Comparison of ENCODE assay signal across 27 mouse cellular contexts in the genomic region with DNA sequence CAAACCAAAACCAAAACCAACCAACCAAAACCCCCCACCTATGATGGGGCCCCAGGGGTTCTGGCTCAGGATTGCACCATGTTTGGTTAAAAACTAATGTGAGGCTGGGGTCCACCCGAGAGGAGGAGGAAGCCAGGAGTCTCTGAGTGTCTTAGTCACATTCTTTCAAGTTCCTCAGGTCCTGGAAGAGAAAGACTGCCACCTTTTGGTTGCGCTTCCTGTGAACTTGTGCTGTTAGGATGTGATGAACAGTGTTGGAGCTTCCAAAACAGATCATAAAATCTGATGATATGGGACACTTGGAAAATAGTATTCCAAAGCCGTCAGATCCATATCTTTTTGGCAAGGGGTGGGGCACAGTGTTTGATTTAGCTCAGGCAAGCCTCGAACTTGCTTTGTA. TPM values are rescaled to one million over a fixed set of nuclear protein-coding genes. Genes with fewer than 3 reads are reported as not detected.
A peak's percentile ranks its signal among the peaks of the same experiment; 100 is the strongest.
DNase-seq lines count a peak whose midpoint lies in the region; ATAC-seq and TF ChIP-seq lines count a peak whose summit lies in the region.
"Had no signal": no experiment of that assay in that cellular context is flagged by ENCODE, and none has a peak within 500 bp of the region (broad histone marks: within the 10 kb centered on the region; RNA-seq: fewer than 3 reads in every experiment).

No protein-coding gene starts in this region.

- no peaks in the 10 kb centered on the region for H3K27me3 ChIP-seq in kidney, adult 2 months (replicated peaks; ENCODE audit: control insufficient read depth, insufficient read depth, low read length)
- no peaks in the 10 kb centered on the region for H3K27me3 ChIP-seq in lung, embryonic 14.5 days (ENCODE audit: insufficient read depth, low read length)
- H3K27me3 ChIP-seq in Patski: no peaks in the 10 kb centered on the region
- H3K27me3 ChIP-seq: hindbrain, embryonic 15.5 days had no signal

- H3K4me3 ChIP-seq in kidney, adult 2 months (ENCODE audit: insufficient read depth, low read depth, low read length): no peak overlapping the region
- H3K4me3 ChIP-seq in lung, embryonic 14.5 days (ENCODE audit: low read depth, low read length): no peak overlapping the region
- H3K4me3 ChIP-seq in lung, adult 2 months (replicated peaks; ENCODE audit: extremely low read depth, low read depth, low read length): no peak overlapping the region
- H3K4me3 ChIP-seq: embryonic facial prominence, embryonic 10.5 days; hindbrain, embryonic 15.5 days had no signal

- in situ Hi-C loops in Patski (cut with MboI; ENCODE audit: low pct_unique_long_range_greater_than_20kb): loop anchor here (5.0 kb wide), 1 partner anchor 49 kb away; no protein-coding TSS in a partner anchor

- no peak for ATAC-seq in lung, embryonic 14.5 days (ENCODE audit: insufficient read depth)
- no peak for ATAC-seq in Patski
- ATAC-seq: forebrain, embryonic 16.5 days; midbrain, embryonic 16.5 days had no signal

- DNase-seq in kidney, adult 2 months: no peak
- no peak for DNase-seq in kidney, postnatal 10 days
- peak; percentile 16 for DNase-seq in lung, embryonic 14.5 days
- no peak for DNase-seq in lung, adult 2 months
- DNase-seq in A20 (ENCODE audit: low read depth, low spot score): peak; percentile 36
- DNase-seq in Patski (ENCODE audit: low read depth, low spot score): no peak
- DNase-seq in thymus, postnatal 10 days (ENCODE audit: low spot score in 2 of 2): no peak
- DNase-seq in adrenal gland, adult 2 months: no peak
- DNase-seq: adrenal gland, postnatal 25 days; cerebellum, adult 11 months; cerebellum, adult 9-11 months; gastrocnemius, postnatal 14 days; heart, adult 11 months; kidney, adult 18-20 months; kidney, postnatal 14 days; right cerebral cortex, postnatal 4 days had no signal

- no peaks in the 10 kb centered on the region for H3K9me3 ChIP-seq in lung, embryonic 14.5 days (ENCODE audit: low read depth, low read length)
- H3K9me3 ChIP-seq: embryonic facial prominence, embryonic 10.5 days; hindbrain, embryonic 15.5 days had no signal

- POLR2A ChIA-PET in Patski (lab: Charles Lee): no interaction called here

- H3K9ac ChIP-seq in lung, embryonic 14.5 days: no peak overlapping the region
- H3K9ac ChIP-seq: hindbrain, embryonic 15.5 days had no signal

- TF ChIP-seq CTCF in kidney, adult 2 months (conservative IDR thresholded peaks at IDR 0.05; ENCODE audit: insufficient read depth, insufficient read length, low read depth, low read length): peak; percentile 18; the same call in 1 of the 2 replicates
- peak; percentile 17; the same call in 1 of the 2 replicates for TF ChIP-seq CTCF in lung, embryonic 14.5 days (IDR thresholded peaks at IDR 0.05; ENCODE audit: low read depth)
- no peak for TF ChIP-seq CTCF in lung, adult 2 months (IDR thresholded peaks at IDR 0.05; ENCODE audit: insufficient read depth, low read length)
- TF ChIP-seq CTCF in Patski (IDR thresholded peaks at IDR 0.05): peak; percentile 52

- CTCF ChIA-PET in Patski (lab: Charles Lee): interaction anchor here (2.6 kb wide), 1 partner anchor 9 kb away, joined by 19 read pairs; no protein-coding TSS in a partner anchor

- peaks cover 13% of the 10 kb centered on the region for H3K4me1 ChIP-seq in kidney, adult 2 months (ENCODE audit: control insufficient read depth, insufficient read depth, low read length)
- H3K4me1 ChIP-seq in lung, embryonic 14.5 days (ENCODE audit: insufficient read depth): no peaks in the 10 kb centered on the region
- H3K4me1 ChIP-seq in lung, adult 2 months (ENCODE audit: control insufficient read depth, insufficient read depth, low read length): no peaks in the 10 kb centered on the region
- H3K4me1 ChIP-seq: embryonic facial prominence, embryonic 10.5 days; hindbrain, embryonic 15.5 days had no signal

- H3K27ac ChIP-seq in kidney, adult 2 months (ENCODE audit: insufficient read depth, low read depth, low read length): no peak overlapping the region
- no peak overlapping the region for H3K27ac ChIP-seq in lung, embryonic 14.5 days (ENCODE audit: low read depth)
- H3K27ac ChIP-seq: embryonic facial prominence, embryonic 10.5 days; hindbrain, embryonic 15.5 days; macrophage had no signal

- H3K4me2 ChIP-seq in lung, embryonic 14.5 days: no peak overlapping the region
- H3K4me2 ChIP-seq: heart, embryonic 11.5 days; hindbrain, embryonic 15.5 days had no signal

- no peak for TF ChIP-seq POLR2A in kidney, adult 2 months (IDR thresholded peaks at IDR 0.05; ENCODE audit: low read depth, low read length)
- no peak for TF ChIP-seq POLR2A in lung, adult 2 months (IDR thresholded peaks at IDR 0.05; ENCODE audit: borderline replicate concordance, extremely low read depth, low read depth, low read length)

- H3K36me3 ChIP-seq in kidney, adult 2 months (ENCODE audit: control insufficient read depth, insufficient read depth, low read length): no peaks in the 10 kb centered on the region
- H3K36me3 ChIP-seq in lung, embryonic 14.5 days (ENCODE audit: insufficient read depth): no peaks in the 10 kb centered on the region
- H3K36me3 ChIP-seq: embryonic facial prominence, embryonic 10.5 days; hindbrain, embryonic 15.5 days had no signal

- 79% methylated on average over 4 of the region's 4 CpGs for WGBS in kidney, adult 2 months
- 81% methylated on average over 4 of the region's 4 CpGs for WGBS in lung, embryonic 14.5 days
- WGBS in lung, adult 2 months: 75% methylated on average over 4 of the region's 4 CpGs

RNA-seq across cellular contexts. Expression of gene Cldn20, which starts 31.4 kb away (rescaled TPM):
- polyA plus RNA-seq in kidney, adult 2 months (2012; rRNA removed): 0.48 TPM in 1 of 2 replicates, not detected in the other
- not detected in 2 replicates for polyA plus RNA-seq in lung, embryonic 14.5 days (2014; fragmentation: Nextera tagmentation; extraction: Ambion mirVana)
- polyA plus RNA-seq in lung, adult 2 months (2012; rRNA removed): 0.28 TPM in 1 of 2 replicates, not detected in the other
- polyA plus RNA-seq in Patski (2021): 0.58 TPM
- under 1 TPM in 1 of 2 experiments, not detected in 1; 0.46 TPM for total RNA-seq in adrenal gland, adult 2 months (2021)
- polyA plus RNA-seq in adrenal gland, adult 2 months (2012; rRNA removed): 0.68 TPM in 1 of 2 replicates, not detected in the other
- total RNA-seq: gastrocnemius, postnatal 14 days; hematopoietic stem cell, adult 5-6 weeks had no signal
- polyA plus RNA-seq: embryonic facial prominence, embryonic 10.5 days; heart, embryonic 11.5 days; heart, postnatal 0 days; macrophage; neural tube, embryonic 14.5 days; stomach, embryonic 16.5 days; thymus, postnatal 0 days had no signal

RNA-seq across cellular contexts. Expression of gene Tfb1m, which starts 56.6 kb away (rescaled TPM):
- 3.8 and 4.8 TPM in 2 replicates for polyA plus RNA-seq in kidney, adult 2 months (2012; rRNA removed)
- 13.4 and 13.6 TPM in 2 replicates for polyA plus RNA-seq in lung, embryonic 14.5 days (2014; fragmentation: Nextera tagmentation; extraction: Ambion mirVana)
- polyA plus RNA-seq in lung, adult 2 months (2012; rRNA removed): 1.3 and 2.1 TPM in 2 replicates
- polyA plus RNA-seq in Patski (2021): 12.8 TPM
- 10 to 100 TPM; 12.3 to 12.7 TPM for total RNA-seq in adrenal gland, adult 2 months (2021)
- polyA plus RNA-seq in adrenal gland, adult 2 months (2012; rRNA removed): 0.98 and 1.1 TPM in 2 replicates

Comparison
In these comparisons a context has a peak if more than half of its experiments do, and no peak if none do; other contexts are left out.
1. DNase-seq: peak in lung, embryonic 14.5 days (single experiment) and A20 (single experiment); none in kidney, adult 2 months (single experiment), kidney, postnatal 10 days (single experiment), lung, adult 2 months (single experiment), Patski (single experiment), thymus, postnatal 10 days (0 of 2) and adrenal gland, adult 2 months (single experiment).